Mouse (Mus musculus) myocyte (in vitro differentiated cells): ENCODE results near the gene Cdipt.

Experiments
- MYOD1 ChIP-seq, 3 experiments: IDR thresholded peaks; one replicate each; pipeline ENCODE4 v1.6.1; 2011; ENCODE audit warnings: control low read depth in 2 of 3, low read depth in 2 of 3, mild to moderate bottlenecking in 2 of 3, moderate library complexity in 1 of 3; ENCODE audit not compliant: insufficient read length in 2 of 3, control insufficient read depth in 1 of 3
- POLR2A ChIP-seq: IDR thresholded peaks from one replicate; pipeline ENCODE4 v1.6.1; 2011; ENCODE audit warnings: low read depth, mild to moderate bottlenecking, control low read depth, moderate library complexity; ENCODE audit not compliant: insufficient read length
- REST ChIP-seq: IDR thresholded peaks from one replicate; pipeline ENCODE4 v1.6.1; 2011; ENCODE audit warnings: mild to moderate bottlenecking, control low read depth, moderate library complexity; ENCODE audit not compliant: insufficient read depth, insufficient read length
- TCF12 ChIP-seq: IDR thresholded peaks from one replicate; pipeline ENCODE4 v1.6.1; 2011; ENCODE audit warnings: mild to moderate bottlenecking, control low read depth; ENCODE audit not compliant: poor library complexity, insufficient read depth, severe bottlenecking

GRCm38 (mm10) chr7:126951741-126952140, 24.0 kb upstream of the Cdipt start:
- TF ChIP-seq TCF12 (no peak), REST (no peak), POLR2A (no peak), MYOD1 (IDR thresholded peaks at IDR 0.05; ENCODE audit: control insufficient read depth in 1 of 3, insufficient read length in 2 of 3, low read depth in 2 of 3) (no peak)
